Mouse (Mus musculus) olfactory bulb, adult 2 months (tissue): ENCODE data around the gene Olfr45.

ENCODE experiments used
- CTCF ChIP-seq: fragments of 200-500 bp; IDR thresholded peaks from 2 replicates; pipeline ENCODE4 v1.5.1; 2012; ENCODE audit warnings: low read depth, mild to moderate bottlenecking, low read length, moderate library complexity; ENCODE audit not compliant: insufficient read depth
- POLR2A ChIP-seq: fragments of 200-500 bp; IDR thresholded peaks from 2 replicates; pipeline ENCODE4 v1.6.1; 2012; ENCODE audit warnings: mild to moderate bottlenecking, low read depth, low read length, moderate library complexity; ENCODE audit not compliant: insufficient read depth

DNA sequence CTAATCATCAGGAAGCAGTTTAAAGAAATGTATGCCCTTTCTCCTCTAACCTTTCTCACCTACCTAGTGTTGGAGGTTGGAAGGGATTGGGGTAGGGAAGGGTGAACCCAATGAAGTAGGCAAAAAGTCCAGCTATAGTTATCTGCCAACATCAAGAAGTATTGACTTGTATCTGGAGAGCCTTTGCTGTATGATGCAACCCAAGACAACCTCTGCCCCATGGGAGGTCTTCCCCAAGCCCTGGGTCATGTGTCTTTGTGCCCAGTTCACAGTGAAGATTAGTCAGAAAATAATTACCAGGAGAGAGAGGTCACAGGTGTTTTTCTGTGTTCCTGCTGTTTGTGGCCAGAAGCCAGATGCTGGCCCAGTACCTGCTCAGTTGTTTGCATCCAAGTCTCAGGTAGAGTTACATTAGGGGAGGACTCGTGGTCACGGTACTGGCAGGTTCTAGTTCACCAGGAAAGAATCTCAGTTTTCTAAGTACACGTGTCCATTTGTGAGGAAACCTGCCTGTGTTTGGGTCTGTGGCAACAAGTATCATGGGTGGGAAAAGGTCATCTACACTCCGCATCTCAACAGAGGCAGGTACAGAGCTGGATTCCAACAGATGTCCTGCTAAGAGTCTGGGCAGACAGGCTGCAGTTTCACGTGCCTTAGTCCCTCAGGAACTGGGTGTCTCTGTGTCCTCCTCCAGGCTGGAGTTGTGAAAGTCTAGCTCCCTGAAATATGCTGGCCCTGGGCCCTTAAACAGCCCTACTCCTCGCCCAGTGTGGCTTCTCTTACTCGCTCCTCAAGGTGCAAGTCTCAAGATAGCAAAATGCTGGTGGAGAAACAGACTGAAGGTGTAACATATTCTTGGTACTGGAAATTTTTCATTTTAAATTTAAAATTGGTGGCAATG, 35.7 kb downstream of the Olfr45 start:
- TF ChIP-seq CTCF = no peak
- no peak for TF ChIP-seq POLR2A
